Mouse (Mus musculus): ENCODE measurements around the gene Nos3.

Gene Nos3

DNA sequence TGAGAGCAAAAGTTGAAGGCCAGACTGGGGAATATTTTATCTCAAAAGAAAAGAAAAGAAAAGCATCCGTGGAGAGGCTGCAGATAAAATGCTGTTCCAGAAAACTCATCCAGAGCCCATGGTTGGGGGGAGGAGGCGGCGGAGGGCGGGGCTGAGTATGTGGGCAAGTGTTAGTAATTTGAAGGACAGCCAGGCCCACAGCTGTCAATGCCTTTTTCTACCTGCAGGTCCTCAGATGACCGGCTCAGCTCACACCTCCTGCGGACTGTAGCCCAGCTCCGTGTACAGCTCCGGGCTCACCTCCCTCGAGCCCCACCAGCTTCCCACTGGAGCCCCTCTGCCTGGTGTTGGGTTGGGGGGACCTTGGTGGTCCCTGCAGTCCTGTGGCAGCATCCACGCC is 35.1 kb downstream of the Nos3 start:
- no peak for DNase-seq (ENCODE audit: low spot score in 2 of 2)

DNA sequence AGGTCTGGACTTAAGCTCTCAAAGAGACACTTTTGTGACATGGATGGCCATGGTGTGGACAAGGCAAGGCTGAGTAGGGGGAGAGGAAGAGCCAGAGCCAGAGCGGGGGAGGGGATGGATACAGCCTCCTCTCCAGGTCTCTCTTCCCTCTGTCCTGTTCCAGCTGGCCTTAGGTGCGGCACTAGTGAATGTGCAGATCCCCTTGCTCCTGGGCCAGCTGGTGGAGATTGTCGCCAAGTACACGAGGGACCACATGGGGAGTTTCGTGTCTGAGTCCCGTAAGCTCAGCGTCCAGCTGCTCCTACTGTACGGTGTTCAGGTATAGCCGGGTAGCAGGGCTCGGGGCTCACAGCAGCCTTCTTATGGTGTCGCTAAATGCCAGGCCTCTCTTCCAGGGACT is 35.8 kb downstream of the Nos3 start:
- no peak for DNase-seq (ENCODE audit: low spot score in 2 of 2)

DNA sequence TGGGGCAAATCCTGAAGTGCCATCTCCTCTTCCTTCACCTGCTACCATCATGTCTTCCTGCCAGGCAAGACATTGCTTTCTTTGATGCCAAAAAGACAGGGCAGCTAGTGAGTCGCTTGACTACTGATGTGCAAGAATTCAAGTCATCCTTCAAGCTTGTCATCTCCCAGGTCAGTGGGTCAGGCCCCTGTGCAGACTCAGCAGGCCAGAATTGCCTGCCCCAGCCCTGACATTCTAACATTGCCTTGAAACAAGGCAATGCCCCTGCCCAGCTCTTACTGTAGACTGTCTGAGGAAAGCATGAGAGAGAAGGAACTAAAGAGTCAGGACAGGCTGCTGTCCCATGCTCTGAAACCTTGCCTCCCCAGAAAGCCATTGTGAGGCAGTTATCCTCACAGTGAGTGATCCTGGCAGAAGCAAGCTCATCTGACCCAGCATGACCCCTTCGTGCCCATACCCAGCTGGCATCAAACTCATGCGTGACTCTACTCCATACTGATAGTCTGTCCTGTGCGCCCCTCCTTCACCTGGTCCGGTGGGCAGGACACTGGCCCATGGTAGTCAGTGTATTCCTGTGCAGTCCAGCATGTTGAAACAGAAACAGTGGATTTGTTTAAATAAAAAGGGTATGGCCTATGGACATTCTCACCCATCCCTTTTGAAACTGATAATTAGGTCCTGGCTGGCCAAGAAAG is 36.4 kb downstream of the Nos3 start:
- DNase-seq (ENCODE audit: low spot score in 2 of 2): no peak

DNA sequence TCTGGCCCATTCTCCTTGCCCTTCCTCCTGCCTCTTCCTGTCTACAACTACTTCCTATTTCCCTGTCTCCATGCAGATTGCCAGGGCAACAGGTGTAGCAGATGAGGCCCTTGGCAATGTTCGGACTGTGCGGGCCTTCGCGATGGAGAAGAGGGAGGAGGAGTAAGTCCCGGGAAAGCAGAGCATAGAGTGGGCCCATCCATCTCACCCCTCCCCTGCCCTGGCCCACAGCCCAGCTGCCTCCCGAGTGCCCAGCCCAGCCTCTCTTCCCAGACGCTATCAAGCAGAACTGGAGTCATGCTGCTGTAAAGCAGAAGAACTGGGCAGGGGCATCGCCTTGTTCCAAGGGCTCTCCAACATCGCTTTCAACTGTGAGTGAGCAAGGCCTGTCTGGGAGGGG is 37.4 kb downstream of the Nos3 start:
- peak in 1 of 2 experiments; percentile 66 for DNase-seq (ENCODE audit: low spot score in 2 of 2)

DNA sequence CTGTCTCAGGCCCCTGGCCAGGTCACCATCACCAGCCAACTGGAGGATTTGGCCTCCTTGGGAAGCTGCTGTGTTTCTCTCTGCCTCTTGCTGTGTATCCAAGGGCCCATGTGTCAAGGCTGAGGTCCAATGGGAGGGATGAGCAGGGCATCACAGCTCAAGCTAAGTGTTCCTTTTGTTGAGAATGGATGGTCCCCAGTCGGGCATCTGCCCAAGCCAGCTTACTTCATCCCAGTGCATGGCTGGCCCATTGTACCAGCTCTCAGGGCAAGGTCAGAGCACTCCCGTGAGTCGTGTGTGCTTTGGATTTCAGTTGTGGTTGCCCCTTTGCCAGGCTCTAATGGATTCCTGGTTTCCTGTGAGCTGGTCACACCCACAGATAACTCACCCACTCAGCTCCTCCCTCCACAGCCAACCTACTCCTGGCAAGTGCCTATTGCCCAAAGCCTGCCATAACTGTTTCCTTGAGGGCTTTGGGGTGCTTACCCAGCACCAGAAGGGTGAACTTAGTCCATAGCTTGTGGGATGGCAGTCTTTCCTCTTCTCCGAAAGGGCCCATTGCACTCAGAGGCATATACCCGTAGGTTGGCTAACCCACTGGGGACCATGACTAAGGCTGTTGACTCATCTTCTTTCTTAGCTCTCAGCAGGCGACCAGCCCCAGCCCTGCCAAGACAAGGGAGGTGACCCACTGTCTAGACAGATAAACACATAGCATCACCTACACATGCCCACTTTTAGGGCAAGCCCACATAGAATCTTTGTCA is 40.2 kb downstream of the Nos3 start:
- no peak for DNase-seq (ENCODE audit: low spot score in 2 of 2)

DNA sequence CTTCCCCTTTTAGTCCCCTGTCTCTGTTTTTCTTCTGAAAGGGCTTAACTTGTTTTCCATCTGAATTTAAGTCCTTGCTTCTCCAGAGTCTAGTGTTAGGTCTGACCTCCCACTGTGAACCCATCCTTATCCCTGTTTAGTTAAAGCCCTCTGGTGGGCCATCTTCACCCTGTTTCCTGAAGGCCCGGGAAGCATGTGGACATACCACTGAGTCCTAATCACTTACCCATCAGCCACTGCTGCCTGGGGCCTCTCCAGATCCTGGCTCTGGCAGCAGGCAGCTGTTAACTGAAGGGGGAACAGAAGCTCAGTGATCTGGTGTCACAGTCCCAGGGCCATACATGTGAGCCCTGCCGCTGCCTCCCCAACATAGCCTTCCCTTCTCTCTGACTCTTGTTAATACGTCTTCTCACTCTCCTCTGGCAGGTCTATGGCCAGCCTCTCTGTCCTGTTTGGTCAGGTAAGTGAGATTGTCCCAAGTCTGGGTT is 40.8 kb downstream of the Nos3 start:
- DNase-seq (ENCODE audit: low spot score in 2 of 2): no peak

DNA sequence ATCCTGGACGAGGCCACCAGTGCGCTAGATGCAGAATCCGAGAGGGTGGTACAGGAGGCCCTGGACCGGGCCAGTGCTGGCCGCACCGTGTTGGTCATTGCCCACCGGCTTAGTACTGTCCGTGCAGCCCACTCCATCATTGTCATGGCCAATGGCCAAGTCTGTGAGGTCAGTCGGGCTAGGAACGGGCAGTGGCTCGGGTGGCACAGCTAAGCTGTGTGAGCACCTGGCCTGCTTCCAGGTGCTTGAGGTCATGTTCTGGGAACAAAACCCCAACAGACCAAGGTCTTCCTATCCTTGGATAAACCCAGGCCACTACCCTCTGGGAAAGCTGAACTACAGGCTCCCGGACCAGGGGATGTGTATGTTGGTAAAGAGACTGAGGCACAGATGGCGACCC is 44.0 kb downstream of the Nos3 start:
- DNase-seq (ENCODE audit: low spot score in 2 of 2): no peak

DNA sequence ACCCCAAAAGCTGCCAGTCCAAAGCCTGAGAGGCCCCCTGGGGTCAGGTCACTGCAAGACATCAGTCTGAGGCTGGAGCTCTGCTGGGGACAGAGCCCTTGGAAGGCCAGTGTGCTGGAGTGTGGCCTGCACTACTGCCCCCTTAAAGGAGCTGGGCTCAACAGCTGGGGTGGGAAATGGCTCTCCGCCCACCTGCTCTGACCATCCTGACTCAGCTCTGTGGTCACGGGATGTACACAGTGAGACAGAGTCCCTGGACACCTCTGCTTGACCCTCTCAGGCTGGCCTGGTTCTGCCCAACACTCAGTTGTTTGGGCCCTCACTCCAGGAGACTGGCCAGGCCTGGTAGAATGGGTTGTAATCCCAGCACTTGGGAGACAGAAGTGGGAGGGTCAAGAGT is 44.9 kb downstream of the Nos3 start:
- no peak for DNase-seq (ENCODE audit: low spot score in 2 of 2)

DNA sequence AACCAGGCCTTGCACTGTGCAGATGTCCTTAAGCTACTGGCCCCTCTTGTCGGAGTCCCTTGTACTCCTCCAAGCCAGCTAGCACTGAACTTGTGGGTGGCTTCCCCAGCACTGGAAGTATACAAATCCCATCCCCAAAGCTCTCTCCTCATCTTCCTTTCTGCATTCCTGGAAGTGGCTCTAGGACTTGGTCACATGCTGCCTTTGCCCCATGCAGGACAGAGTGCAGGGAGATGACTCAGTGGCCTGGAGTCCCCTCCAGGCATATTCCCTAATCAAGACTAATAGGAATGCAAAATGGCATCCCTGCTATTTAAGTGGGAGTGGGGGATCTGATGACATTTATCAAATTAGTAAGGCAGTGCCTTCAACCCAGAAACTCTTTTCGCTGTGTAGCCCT is 47.5 kb downstream of the Nos3 start:
- DNase-seq (ENCODE audit: low spot score in 2 of 2): no peak

DNA sequence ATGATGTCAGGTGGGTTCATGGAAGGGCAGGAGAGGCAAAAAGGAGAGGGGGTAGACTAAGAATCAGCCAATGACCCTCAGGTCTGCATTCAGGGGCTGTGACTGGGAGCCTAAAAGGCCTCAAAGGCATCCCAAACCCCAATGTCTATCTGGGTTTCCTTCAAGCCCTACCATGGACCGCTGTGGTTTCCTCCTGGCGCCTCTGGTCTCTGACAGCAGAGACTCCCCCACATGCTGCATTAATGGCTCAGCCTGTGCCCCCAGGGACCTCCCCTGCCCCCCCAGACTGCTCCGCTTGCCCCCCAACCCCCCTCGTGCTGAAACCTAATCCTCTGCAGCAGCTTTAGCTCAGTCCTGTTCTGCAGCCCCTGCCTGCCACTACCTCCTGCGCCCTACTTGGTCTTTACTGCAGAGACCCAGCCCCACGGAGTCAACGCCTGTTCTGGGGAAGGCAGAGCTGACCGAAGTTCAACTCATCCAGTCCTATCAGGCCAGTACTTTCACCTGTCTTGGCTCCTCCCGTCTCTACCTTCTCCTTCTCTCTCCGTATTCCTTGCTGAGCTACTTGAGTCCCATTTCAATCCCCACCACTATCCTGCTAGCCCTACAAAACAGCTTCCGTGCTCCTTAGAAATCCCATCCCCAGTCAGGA is 48.6 kb downstream of the Nos3 start, which contains the start of gene Asic3:
Asic3 (plus strand) TSS at position 351 of the 652 bp plus-strand sequence.
- DNase-seq (ENCODE audit: low spot score in 2 of 2): no peak

DNA sequence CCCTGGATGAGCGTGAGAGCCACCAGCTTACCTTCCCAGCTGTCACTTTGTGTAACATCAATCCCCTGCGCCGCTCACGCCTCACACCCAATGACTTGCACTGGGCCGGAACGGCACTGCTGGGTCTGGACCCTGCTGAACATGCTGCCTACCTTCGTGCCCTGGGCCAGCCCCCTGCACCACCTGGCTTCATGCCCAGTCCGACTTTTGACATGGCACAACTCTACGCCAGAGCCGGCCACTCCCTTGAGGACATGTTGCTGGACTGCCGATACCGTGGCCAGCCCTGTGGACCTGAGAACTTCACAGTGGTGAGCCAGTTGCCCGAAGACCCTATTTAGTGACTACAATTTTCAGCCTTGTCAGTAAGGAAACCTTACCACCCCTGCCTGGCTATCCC is 49.3 kb downstream of the Nos3 start:
- no peak for DNase-seq (ENCODE audit: low spot score in 2 of 2)

DNA sequence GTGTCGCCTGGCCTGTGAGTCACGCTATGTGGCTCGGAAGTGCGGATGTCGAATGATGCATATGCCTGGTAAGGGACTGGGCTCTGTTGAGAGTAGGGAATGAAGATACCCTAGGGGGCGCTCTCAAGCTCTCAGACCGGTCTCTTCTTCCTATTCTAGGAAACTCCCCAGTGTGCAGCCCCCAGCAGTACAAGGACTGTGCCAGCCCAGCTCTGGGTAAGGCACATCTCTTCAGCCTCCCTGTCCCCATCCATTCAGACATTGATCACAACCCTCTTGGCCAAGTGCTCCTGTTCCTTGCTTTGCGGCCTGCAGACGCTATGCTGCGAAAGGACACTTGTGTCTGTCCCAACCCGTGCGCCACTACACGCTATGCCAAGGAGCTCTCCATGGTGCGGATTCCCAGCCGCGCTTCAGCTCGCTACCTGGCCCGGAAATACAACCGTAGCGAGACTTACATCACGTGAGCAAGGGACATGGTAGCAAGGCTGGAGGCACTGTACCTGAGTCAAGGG is 51.7 kb downstream of the Nos3 start:
- peak in 1 of 2 experiments; percentile 67 for DNase-seq (ENCODE audit: low spot score in 2 of 2)

DNA sequence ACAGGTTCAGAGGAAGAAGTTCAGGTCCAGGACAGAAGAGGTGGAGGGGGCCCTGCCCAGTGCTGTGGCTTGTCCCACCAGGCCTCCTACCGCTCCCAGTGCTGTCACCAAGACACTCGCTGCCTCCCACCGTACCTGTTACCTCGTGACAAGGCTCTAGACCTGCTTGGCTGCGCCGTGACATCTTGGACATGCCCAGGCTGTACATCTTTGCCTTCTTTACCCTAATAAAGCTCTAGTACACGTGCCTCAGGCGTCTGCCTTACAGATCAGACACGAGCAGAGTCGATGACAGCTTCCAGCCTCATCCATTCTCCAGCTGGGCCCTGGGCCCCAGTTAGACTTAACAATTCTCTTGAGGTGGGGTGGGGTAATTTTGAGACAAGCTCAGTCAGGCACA is 53.0 kb downstream of the Nos3 start:
- DNase-seq (ENCODE audit: low spot score in 2 of 2): no peak

DNA sequence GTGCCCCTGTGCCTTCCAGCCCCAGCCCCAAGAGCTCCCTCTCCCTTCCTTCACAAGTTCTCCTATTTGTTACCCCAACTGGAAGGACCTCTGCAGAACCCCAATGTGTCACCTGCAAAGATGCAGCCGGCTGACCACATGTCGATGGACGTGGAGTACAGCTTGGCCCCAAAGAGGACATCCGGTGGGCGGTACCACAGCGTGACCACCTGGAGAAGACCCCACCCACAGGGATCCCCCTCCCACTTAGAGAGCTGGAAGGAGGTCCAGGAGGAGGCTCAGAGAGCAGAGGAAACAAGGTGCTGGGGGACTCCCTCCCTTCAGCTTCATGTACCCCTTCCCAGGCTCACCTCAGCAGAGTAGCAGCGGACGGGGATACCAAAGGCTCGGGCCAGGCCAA is 55.8 kb downstream of the Nos3 start:
- DNase-seq (ENCODE audit: low spot score in 2 of 2): no peak

DNA sequence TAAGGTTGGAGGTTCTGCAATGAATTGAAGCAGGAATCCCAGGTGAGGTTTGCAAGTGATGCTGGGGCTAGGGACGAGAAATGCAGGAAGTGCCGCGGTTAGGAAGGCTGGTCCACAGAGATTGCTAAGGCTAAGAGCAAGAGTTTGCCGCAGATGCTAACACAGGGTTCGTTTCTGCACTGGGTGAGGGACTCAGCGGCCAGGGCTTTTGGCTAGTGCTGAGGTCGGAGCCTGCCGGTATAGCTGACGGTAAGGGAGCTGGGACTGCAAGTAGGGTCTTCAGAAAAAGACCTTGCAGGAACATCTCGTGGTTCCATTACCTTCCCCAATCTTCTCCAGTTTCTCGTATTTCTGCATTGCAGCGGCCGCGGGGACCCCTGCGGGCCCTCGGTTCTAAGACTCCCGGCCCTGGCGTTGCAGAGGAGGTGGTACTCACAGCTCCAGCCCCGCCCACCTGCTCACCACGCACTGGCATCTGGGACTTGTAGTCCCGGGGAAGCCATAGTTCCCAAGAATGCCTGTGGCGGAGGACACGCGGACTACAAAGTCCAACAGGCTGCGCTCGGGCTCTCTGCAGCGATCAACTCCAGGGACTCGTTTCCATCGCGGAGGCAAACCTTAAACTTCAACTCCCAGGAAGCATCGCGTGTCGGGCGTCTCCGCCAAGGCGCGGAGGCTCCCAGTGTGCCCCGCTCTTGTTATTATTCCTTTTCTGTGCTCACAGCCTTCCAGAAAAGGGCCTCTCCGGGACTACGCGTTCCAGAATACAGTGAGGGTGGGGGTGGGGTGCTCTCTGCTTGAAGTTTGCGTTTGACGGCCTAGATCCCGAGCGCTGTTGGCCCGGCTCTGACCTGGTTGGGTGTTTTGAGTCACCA is 58.8 kb downstream of the Nos3 start, which contains the start of the genes Cdk5 and Slc4a2:
Cdk5 (minus strand) TSS at position 402 of the 875 bp plus-strand sequence.
Slc4a2 (plus strand) TSS at position 709 of the 875 bp plus-strand sequence.
- peak; percentile 86 to 96 for DNase-seq (ENCODE audit: low spot score in 2 of 2)

DNA sequence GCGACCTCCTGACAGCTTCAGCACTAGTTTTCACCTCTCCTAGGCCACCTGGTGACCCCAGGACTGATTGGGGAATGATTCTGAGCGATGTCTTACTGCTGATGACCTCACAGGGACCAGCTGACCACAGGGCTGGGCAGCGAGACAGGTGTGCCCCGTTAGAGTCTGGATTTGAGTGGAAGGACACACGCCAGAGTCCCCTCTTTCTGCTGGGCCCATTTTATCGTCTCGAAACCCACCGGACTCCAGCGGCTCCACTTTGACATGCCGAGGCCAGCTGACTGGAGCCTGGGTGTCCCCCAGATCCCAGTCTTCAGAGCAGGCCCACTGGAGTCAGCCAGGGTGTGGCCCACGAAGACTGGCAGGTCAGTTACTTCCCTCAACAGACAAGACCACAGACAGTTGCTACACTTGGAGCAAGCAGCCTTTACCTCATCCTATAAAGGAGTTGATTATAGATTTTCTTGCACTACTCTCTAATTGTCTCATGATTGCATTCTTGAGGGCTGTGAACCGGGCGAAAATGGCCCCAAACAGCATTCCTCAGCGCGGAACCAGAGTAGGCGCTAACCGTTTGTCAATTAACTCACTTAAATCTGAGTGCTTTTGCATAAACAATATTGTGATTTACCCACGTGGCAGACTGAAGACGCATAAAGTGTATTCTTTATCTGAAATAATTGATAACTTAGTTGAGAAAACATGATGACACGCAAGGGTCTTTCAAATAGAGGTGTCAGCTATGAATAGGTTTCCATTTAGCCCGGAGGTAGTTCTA is 59.6 kb downstream of the Nos3 start:
- DNase-seq (ENCODE audit: low spot score in 2 of 2): no peak

DNA sequence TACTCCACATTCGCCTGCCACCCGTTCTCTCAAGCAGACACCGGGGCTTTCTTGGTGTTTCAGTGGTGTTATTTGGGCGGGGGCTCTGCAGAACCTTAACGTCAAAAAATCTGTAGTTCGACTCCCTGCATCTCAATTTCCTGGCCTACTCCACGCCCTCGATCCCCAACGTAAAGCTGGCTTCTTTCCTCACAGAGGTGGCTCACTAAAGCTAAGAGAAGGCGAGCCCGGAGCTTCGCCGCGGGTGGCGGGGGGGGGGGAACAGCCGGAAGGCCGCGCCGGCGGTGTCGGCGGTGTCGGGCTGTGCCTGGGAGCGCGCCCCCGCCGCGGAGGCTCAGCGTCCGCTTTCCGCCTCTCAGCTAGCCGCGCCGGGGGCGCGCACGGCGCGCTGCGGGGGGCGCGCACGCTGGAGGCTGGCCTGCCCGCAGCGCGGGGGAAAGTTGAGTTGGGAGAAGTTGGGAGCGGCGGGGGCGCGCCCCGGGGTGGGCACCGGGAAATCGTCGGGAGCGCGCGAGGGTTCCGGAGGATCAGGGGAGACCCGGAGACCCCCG is 60.3 kb downstream of the Nos3 start:
- DNase-seq (ENCODE audit: low spot score in 2 of 2): peak in 1 of 2 experiments; percentile 78

DNA sequence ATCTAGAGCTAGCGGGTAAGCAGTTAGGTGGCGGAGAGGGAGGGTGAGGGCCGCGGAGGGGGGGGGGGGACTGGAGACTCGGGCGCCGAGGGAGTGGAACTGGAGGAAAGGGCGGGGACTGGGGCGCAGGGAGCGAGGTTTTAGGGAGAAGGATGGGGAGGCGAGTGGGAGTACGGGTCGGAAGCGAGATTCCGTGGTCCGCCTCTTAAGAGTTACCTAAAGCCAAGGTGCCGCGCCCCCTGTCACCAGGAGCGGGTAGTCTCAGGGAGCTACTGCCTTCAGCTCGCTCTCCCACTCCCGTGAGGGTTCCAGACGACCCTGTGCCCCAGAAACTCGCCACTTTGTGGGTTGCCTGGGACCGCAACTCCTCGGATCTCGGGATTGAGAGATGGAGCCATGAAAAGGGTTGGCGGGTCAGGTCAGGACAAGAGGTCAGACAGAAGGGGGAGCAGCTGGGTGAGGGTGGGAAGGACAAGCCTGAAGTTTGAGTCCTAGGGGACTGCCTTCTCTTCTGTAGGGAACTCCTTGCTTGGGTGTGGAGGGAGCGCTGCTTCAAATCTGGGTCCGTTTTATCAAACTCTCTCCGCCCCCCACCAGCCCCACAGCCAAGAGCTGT is 60.9 kb downstream of the Nos3 start:
- DNase-seq (ENCODE audit: low spot score in 2 of 2): peak in 1 of 2 experiments; percentile 41

DNA sequence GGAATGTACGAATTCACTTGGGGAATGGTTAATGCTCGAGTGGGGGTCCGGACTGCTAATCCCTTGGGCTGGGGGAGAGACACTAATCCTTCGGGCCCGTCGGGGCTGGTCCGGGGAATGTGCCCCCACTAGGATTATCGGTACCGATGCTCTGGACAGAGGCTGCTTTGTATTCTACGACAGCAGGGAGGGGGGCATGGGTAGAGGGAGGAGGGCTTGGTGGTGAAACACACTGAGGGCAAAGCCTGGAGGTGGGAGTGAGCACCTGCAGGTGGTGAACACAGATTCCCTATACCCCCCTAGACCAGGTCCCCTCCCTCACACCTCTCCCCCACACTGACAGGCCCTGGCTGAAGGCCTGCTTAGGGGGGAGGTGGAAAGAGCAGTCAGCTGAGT is 61.4 kb downstream of the Nos3 start:
- DNase-seq (ENCODE audit: low spot score in 2 of 2): no peak

Measured in cerebellum, postnatal 4 days (tissue).